Mouse (Mus musculus) ES-Bruce4 (cell line): ENCODE data around the gene Prkch. TPM values are rescaled to one million over a fixed set of nuclear protein-coding genes. Genes with fewer than 3 reads are reported as not detected.

ENCODE experiments used
- H3K27ac ChIP-seq: 2 replicates; pipeline ENCODE4 v1.5.1; 2012; ENCODE audit warnings: low read length, inconsistent platforms; ENCODE audit not compliant: insufficient read depth
- H3K27me3 ChIP-seq: 2 replicates; pipeline ENCODE4 v1.6.1; 2012; ENCODE audit warnings: mild to moderate bottlenecking, low read length, inconsistent platforms; ENCODE audit not compliant: control insufficient read depth, poor library complexity, insufficient read depth, severe bottlenecking
- H3K36me3 ChIP-seq: 2 replicates; pipeline ENCODE4 v1.6.1; 2012; ENCODE audit warnings: inconsistent platforms, mild to moderate bottlenecking, low read length, moderate library complexity; ENCODE audit not compliant: control insufficient read depth, poor library complexity, insufficient read depth, severe bottlenecking
- H3K4me1 ChIP-seq: one replicate; pipeline ENCODE4 v1.8.1; 2011; ENCODE audit warnings: low read length; ENCODE audit not compliant: control insufficient read depth, insufficient read depth
- H3K4me3 ChIP-seq: 2 replicates; pipeline ENCODE4 v1.5.1; 2011; ENCODE audit warnings: low read depth, mild to moderate bottlenecking, low read length
- H3K9ac ChIP-seq: 2 replicates; pipeline ENCODE4 v1.6.1; 2012; ENCODE audit warnings: low read depth, mild to moderate bottlenecking, inconsistent platforms; ENCODE audit not compliant: poor library complexity, severe bottlenecking
- H3K9me3 ChIP-seq: replicated peaks from 2 replicates; pipeline ENCODE4 v1.6.1; 2012; ENCODE audit warnings: mild to moderate bottlenecking, low read length, inconsistent platforms; ENCODE audit not compliant: control insufficient read depth, poor library complexity, insufficient read depth, severe bottlenecking
- CTCF ChIP-seq: IDR thresholded peaks from one replicate; pipeline ENCODE4 v1.8.1; 2011; ENCODE audit warnings: low read depth, low read length
- EP300 ChIP-seq: IDR thresholded peaks from 2 replicates; pipeline ENCODE4 v1.6.1; 2011; ENCODE audit warnings: low read depth, low read length; ENCODE audit not compliant: insufficient read depth
- POLR2A ChIP-seq: IDR thresholded peaks from one replicate; pipeline ENCODE4 v1.8.1; 2011; ENCODE audit warnings: low read length; ENCODE audit not compliant: insufficient read depth
- polyA plus RNA-seq: library from polyadenylated mRNA; stranded (reverse); fragments of >200 nt; gene quantifications from 2 replicates; pipeline ENCODE4 v1.2.4, GENCODE M21; 2011; ENCODE audit warnings: low read depth; ENCODE audit not compliant: missing spikeins, insufficient read depth, insufficient read length

Prkch gene
- polyA plus RNA-seq, 1 experiment, result 1.8 TPM

DNA sequence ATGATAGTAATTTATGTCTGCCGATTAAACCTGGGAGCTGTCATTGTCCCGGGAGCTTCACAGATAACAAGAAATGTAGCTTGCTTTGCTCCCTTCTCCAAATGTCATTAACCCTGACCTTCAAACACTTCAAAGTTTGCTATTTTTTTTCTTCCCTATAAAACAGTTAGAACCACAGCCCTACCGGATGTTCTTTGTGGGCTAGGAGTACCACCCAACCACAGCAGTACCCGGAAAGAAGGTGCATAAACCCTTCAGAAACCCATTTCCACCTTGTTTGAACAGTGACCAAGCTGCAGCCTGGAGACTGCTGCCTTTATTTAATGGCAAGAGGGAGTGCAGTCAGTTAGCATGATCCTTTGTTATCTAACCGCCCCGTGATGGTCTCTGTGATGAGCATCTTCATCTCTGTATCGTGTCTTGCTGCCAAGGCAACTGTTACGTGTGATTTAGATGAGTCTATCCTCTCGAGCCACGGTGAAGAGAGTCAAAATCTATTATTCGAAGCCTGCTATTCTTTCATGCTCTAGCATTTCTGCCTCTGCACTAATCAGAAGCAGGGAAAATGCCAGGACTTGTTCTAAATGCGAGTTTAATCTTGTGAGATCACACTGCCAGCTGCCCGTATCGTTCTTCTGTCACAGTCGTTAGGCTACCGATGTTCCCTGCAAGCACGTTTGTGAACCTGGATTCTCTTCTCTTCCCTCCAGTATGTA lies 115.0 kb downstream of the Prkch start:
- TF ChIP-seq EP300, result no peak
- no peak for TF ChIP-seq POLR2A
- TF ChIP-seq CTCF, result no peak
- no peaks in the 10 kb centered on the region; the same call in 1 of the 2 replicates for H3K9me3 ChIP-seq
- no peak overlapping the region for H3K9ac ChIP-seq
- no peaks in the 10 kb centered on the region for H3K4me1 ChIP-seq
- no peaks in the 10 kb centered on the region for H3K36me3 ChIP-seq
- no peaks in the 10 kb centered on the region for H3K27me3 ChIP-seq
- no peak overlapping the region for H3K27ac ChIP-seq
- no peak overlapping the region for H3K4me3 ChIP-seq

DNA sequence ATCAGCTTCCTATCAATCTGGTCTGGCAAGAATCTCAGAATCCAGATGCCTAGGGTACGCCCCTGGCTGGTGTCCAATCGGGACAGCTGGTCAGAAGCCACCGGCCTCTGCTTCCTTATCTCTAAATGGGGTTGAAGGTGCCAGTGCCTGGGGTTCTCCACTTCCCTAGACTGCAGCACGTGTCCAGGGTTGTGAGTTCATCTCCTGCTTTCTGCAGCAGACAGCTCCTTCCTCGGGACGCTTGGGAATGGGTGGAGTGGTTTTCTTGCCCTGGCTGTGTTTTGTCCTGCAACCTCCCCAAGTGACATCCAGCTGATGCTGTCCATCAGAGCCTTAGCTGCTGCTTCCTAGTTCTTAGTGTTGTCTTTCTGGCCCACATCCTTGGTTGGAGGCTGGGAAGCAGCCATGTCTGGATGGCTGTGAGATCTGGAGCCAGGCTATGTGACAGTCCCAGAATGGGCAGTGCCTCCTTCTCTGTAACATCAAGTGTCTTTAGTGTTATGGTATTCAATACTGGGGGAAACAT lies 116.0 kb downstream of the Prkch start:
- no peaks in the 10 kb centered on the region for H3K27me3 ChIP-seq
- H3K9ac ChIP-seq, result no peak overlapping the region
- no peak overlapping the region for H3K4me3 ChIP-seq
- no peaks in the 10 kb centered on the region; the same call in 1 of the 2 replicates for H3K9me3 ChIP-seq
- H3K36me3 ChIP-seq, result no peaks in the 10 kb centered on the region
- H3K4me1 ChIP-seq, result no peaks in the 10 kb centered on the region
- no peak for TF ChIP-seq CTCF
- TF ChIP-seq EP300, result no peak
- no peak for TF ChIP-seq POLR2A
- no peak overlapping the region for H3K27ac ChIP-seq

DNA sequence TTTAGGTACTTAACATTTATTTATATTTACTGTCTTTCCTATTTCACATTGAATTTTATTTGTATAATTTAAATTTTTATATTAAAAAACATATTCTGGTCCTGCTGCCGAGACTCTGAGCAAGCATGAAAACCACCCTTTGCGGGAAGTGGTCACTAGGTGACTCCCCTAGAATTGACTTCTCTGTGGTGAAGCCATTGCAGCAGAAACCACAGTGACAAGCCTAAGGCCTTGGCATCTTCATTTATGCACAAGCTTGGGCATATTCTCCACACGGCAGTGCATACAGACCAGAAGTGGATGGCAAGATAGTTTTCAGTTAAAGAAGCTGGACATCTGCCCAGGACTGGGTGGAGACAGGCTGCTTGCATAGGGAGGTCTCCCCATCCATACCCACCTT lies 117.4 kb downstream of the Prkch start:
- TF ChIP-seq POLR2A, result no peak
- TF ChIP-seq CTCF, result no peak
- no peak for TF ChIP-seq EP300
- no peak overlapping the region for H3K27ac ChIP-seq
- no peaks in the 10 kb centered on the region for H3K4me1 ChIP-seq
- no peaks in the 10 kb centered on the region; the same call in 1 of the 2 replicates for H3K9me3 ChIP-seq
- H3K36me3 ChIP-seq, result no peaks in the 10 kb centered on the region
- H3K27me3 ChIP-seq, result no peaks in the 10 kb centered on the region
- no peak overlapping the region for H3K4me3 ChIP-seq
- no peak overlapping the region for H3K9ac ChIP-seq

DNA sequence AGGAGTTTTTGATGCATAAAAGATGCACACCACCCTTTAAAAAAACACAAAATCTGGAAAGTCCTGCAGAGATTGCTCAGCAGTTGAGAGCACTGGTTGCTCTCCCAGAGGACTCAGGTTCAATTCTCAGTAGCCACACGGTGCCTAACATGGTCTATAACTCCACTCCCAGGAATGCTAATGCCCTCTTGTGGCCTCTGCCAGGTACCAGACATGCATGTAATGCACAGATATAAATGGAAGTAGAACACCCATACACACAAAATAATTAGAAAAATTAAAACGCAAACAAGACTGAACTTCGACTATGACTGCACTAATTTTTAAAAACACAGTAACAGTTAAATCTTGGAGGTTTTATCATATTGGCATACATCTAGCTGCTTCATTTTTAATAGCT lies 119.8 kb downstream of the Prkch start:
- no peaks in the 10 kb centered on the region for H3K36me3 ChIP-seq
- no peak overlapping the region for H3K9ac ChIP-seq
- TF ChIP-seq EP300 (no peak), POLR2A (no peak), CTCF (no peak)

DNA sequence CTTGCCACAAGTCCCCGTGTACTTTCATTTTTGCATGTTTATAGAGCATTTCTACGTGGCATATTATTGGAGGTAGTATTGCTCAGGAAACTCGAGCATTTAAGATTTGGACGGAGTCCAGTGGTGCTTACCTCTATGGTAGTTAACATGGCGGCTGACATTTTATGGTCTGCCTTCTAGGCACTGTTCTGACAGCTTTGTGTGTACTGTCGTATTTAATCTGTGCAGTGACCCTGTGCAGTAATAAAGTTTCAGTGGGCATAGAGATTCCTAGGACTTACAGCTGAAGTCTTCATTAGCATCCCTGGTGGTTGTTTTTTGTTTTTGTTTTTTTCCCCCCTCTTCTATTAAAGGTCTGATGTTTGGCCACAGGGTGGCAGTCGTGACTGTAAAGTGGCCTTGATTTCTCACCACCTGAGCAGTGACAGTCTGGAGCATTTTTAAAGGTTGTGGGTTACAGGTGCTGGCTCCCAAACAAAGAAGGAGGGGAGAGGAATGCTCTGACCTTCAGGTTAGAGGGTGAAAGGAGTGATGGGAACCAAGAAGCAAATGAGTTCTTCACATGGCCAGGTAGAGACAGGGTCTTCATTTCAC lies 120.6 kb downstream of the Prkch start:
- Histone ChIP-seq H3K27ac (no peak overlapping the region), H3K4me1 (no peaks in the 10 kb centered on the region), H3K9me3 (no peaks in the 10 kb centered on the region), H3K36me3 (no peaks in the 10 kb centered on the region), H3K4me3 (no peak overlapping the region), H3K9ac (no peak overlapping the region), H3K27me3 (no peaks in the 10 kb centered on the region)
- TF ChIP-seq CTCF (peak; percentile 25), EP300 (no peak)

More for the DNA sequence above, 119.8 kb downstream of the Prkch start:
- Histone ChIP-seq H3K9me3 (no peaks in the 10 kb centered on the region), H3K4me3 (no peak overlapping the region), H3K27me3 (no peaks in the 10 kb centered on the region), H3K27ac (no peak overlapping the region), H3K4me1 (no peaks in the 10 kb centered on the region)

DNA sequence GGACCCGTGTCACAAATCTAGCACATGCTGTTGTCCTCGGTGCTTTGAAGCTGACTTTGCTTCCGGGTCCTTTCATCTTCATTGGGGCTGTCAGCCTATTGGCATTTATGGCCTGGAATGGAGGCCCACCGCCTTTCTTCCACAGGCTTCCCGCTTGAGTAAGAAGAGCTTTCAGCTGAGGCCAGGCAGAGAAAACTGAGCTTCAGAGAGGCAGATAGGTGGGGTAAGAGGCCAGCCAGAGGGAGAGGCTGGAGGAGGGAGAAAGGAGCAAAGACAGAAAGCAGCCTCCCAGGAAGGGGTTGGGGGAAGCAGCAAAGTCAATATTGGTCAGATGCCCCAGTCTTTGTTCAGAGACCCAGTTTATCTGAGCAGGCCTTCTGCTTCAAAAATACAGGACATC lies 123.9 kb downstream of the Prkch start:
- TF ChIP-seq EP300 (no peak), CTCF (no peak), POLR2A (no peak)
- Histone ChIP-seq H3K4me1 (no peaks in the 10 kb centered on the region), H3K27me3 (no peaks in the 10 kb centered on the region), H3K27ac (no peak overlapping the region), H3K36me3 (no peaks in the 10 kb centered on the region), H3K9me3 (no peaks in the 10 kb centered on the region), H3K4me3 (no peak overlapping the region), H3K9ac (no peak overlapping the region)
